Mouse (Mus musculus): ENCODE measurements around the gene Enpp3. TPM values are rescaled to one million over a fixed set of nuclear protein-coding genes. Genes with fewer than 3 reads are reported as not detected.
"Not testable (repeated sequence)": the region's sequence is repeated elsewhere in the genome, so short reads cannot be mapped to it uniquely, and the experiment has no call there.

Enpp3 gene
- polyA plus RNA-seq, 1 experiment from 2014 or later: 152 TPM

DNA sequence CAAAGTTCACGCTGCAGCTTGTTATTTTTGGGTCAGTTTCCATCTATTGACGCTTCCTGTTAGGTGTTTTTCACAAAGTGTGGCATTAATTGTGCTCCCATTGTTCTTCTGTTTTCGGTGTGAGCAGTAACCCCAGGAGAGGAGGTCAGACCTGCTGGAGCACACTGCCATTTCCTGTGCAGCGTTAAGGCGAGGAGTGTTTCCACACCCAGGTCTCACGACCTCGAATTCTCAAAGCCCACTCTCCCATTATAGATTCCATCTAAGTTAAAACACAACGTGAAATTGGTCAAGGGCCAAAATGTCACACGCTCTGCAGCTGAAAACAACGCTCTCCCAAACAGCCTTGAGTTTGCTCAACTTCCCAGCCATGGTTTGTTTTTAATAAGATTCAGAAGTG lies 32.0 kb downstream of the Enpp3 start:
- H3K27ac ChIP-seq (ENCODE audit: low read depth, low read length): no peak overlapping the region; the same call in 1 of the 2 replicates
- no peak overlapping the region for H3K4me2 ChIP-seq (replicated peaks; ENCODE audit: low read depth)
- no peak for ATAC-seq

DNA sequence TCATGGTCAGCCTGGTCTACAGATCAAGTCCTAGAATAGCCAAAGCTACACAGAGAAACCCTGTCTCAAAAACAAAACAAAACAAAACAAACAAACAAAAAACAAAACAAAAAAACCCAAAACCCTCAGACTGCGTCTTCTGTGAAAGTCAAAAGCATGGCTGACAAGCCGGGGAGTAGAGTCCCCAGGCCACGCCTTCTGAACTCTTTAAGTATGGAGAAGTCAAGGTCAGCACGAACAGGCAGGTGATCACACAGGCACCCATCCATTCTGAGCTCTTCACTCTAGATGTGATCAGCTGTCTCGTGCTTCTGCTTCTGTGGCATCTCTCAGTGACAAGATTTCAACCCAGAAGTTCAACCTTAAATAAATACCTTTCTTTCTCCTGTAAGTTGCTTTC lies 35.9 kb downstream of the Enpp3 start:
- ATAC-seq: no peak
- H3K4me2 ChIP-seq (replicated peaks; ENCODE audit: low read depth): no peak overlapping the region
- H3K9ac ChIP-seq (ENCODE audit: low read depth, low read length): no peak overlapping the region
- H3K9me3 ChIP-seq (ENCODE audit: control insufficient read depth): no peaks in the 10 kb centered on the region
- TF ChIP-seq CTCF (IDR thresholded peaks at IDR 0.05; ENCODE audit: low read depth): no peak
- 82% methylated on average over 5 of the region's 5 CpGs for WGBS
- H3K4me3 ChIP-seq (ENCODE audit: low read depth, low read length): no peak overlapping the region
- no peak overlapping the region for H3K27ac ChIP-seq (ENCODE audit: low read depth, low read length)
- H3K36me3 ChIP-seq (ENCODE audit: control insufficient read depth, insufficient read depth): 0 out of 2 replicates have a peak, but pooled peaks cover 18% of the 10 kb centered on the region
- no peaks in the 10 kb centered on the region for H3K27me3 ChIP-seq (replicated peaks; ENCODE audit: control insufficient read depth, insufficient read depth, low read length)
- H3K4me1 ChIP-seq (replicated peaks; ENCODE audit: control insufficient read depth, insufficient read depth, low read length): no peaks in the 10 kb centered on the region

More for the DNA sequence above, 32.0 kb downstream of the Enpp3 start:
- 66% methylated on average over 10 of the region's 10 CpGs for WGBS
- TF ChIP-seq CTCF (IDR thresholded peaks at IDR 0.05; ENCODE audit: low read depth): no peak
- Histone ChIP-seq H3K27me3 (replicated peaks; ENCODE audit: control insufficient read depth, insufficient read depth, low read length) (no peaks in the 10 kb centered on the region), H3K36me3 (ENCODE audit: control insufficient read depth, insufficient read depth) (peaks cover 8% of the 10 kb centered on the region; the same call in 1 of the 2 replicates), H3K9me3 (ENCODE audit: control insufficient read depth) (no peaks in the 10 kb centered on the region), H3K9ac (ENCODE audit: low read depth, low read length) (no peak overlapping the region), H3K4me3 (ENCODE audit: low read depth, low read length) (no peak overlapping the region), H3K4me1 (replicated peaks; ENCODE audit: control insufficient read depth, insufficient read depth, low read length) (no peaks in the 10 kb centered on the region)

DNA sequence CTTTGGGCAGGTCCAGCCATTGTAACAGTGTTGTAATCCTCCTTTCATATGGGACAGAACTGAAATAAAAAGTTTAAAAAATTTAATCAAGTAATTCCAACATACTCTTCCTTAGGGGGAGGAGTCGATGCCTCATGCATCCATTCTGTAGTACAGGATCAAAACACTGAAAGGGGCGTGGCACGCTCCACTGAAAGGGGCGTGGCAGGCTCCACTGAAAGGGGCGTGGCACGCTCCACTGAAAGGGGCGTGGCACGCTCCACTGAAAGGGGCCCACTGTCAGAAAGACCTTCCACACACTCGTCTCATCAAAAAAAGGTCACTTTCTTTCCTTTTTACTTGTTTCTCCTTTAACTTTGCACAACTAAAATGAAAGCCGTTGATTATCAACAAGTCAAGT lies 36.7 kb downstream of the Enpp3 start:
- Histone ChIP-seq H3K9ac (ENCODE audit: low read depth, low read length) (no peak overlapping the region), H3K4me3 (ENCODE audit: low read depth, low read length) (no peak overlapping the region), H3K36me3 (ENCODE audit: control insufficient read depth, insufficient read depth) (peaks cover 18% of the 10 kb centered on the region; the same call in 1 of the 2 replicates), H3K9me3 (ENCODE audit: control insufficient read depth) (no peaks in the 10 kb centered on the region), H3K27ac (ENCODE audit: low read depth, low read length) (no peak overlapping the region), H3K4me1 (replicated peaks; ENCODE audit: control insufficient read depth, insufficient read depth, low read length) (no peaks in the 10 kb centered on the region), H3K4me2 (replicated peaks; ENCODE audit: low read depth) (no peak overlapping the region), H3K27me3 (replicated peaks; ENCODE audit: control insufficient read depth, insufficient read depth, low read length) (no peaks in the 10 kb centered on the region)
- no peak for TF ChIP-seq CTCF (IDR thresholded peaks at IDR 0.05; ENCODE audit: low read depth)
- ATAC-seq: no peak
- WGBS: 83% methylated on average over 10 of the region's 10 CpGs

DNA sequence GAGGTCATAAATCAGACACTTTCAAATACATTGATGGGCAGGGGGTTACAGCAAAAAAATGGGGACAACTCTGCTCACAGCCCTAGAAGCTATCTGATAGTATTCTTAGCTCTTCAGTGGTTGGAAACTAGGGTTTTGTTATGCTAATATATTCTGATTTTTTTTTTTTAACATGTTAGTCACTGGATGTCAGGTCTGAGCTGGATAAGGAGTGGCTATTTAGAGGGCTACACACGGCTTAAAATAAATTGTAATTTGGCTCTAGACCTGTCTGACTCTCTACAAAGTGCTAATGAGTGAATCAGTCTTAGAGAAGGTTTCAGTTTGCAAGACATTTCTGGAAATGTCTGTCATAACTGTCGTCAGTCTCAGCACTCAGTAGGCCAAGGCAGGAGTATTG lies 37.5 kb downstream of the Enpp3 start:
- Histone ChIP-seq H3K9ac (ENCODE audit: low read depth, low read length) (no peak overlapping the region), H3K4me3 (ENCODE audit: low read depth, low read length) (no peak overlapping the region), H3K27me3 (replicated peaks; ENCODE audit: control insufficient read depth, insufficient read depth, low read length) (no peaks in the 10 kb centered on the region), H3K36me3 (ENCODE audit: control insufficient read depth, insufficient read depth) (peaks cover 18% of the 10 kb centered on the region; the same call in 1 of the 2 replicates), H3K4me2 (replicated peaks; ENCODE audit: low read depth) (no peak overlapping the region), H3K4me1 (replicated peaks; ENCODE audit: control insufficient read depth, insufficient read depth, low read length) (no peaks in the 10 kb centered on the region), H3K9me3 (ENCODE audit: control insufficient read depth) (no peaks in the 10 kb centered on the region), H3K27ac (ENCODE audit: low read depth, low read length) (no peak overlapping the region)
- WGBS: 67% methylated on average over 2 of the region's 2 CpGs
- no peak for TF ChIP-seq CTCF (IDR thresholded peaks at IDR 0.05; ENCODE audit: low read depth)
- no peak for ATAC-seq

DNA sequence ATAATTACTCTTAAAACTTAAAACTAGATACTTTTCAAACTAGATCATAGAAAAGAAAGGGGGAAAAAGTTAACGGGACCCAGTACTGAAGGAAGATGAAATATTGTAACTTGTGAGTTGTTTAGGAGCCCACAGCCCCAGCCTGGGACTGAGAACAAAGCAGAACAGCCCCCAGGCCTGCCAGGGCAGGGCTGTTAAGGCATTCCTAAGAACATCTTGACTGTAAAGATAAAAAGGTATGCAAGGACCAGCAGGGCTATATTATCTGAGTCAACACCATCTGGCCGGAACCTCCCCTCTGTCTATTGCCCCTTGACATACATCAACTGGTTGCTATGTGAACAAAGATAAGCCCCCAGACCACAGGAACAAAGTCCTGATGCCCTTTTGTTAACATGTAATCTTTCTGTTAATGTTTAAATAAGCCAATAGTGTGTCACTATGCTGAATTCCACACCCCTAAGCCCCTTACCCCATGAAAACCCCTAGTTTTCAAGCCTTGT lies 39.8 kb downstream of the Enpp3 start:
- not testable (repeated sequence) for H3K4me2 ChIP-seq (replicated peaks; ENCODE audit: low read depth); H3K4me1 ChIP-seq (replicated peaks; ENCODE audit: control insufficient read depth, insufficient read depth, low read length); H3K27me3 ChIP-seq (replicated peaks; ENCODE audit: control insufficient read depth, insufficient read depth, low read length); H3K27ac ChIP-seq (ENCODE audit: low read depth, low read length); H3K9me3 ChIP-seq (ENCODE audit: control insufficient read depth); H3K9ac ChIP-seq (ENCODE audit: low read depth, low read length); ATAC-seq; H3K4me3 ChIP-seq (ENCODE audit: low read depth, low read length)
- 73% methylated on average over 2 of the region's 2 CpGs for WGBS
- peaks cover 18% of the 10 kb centered on the region; the same call in 1 of the 2 replicates for H3K36me3 ChIP-seq (ENCODE audit: control insufficient read depth, insufficient read depth)

DNA sequence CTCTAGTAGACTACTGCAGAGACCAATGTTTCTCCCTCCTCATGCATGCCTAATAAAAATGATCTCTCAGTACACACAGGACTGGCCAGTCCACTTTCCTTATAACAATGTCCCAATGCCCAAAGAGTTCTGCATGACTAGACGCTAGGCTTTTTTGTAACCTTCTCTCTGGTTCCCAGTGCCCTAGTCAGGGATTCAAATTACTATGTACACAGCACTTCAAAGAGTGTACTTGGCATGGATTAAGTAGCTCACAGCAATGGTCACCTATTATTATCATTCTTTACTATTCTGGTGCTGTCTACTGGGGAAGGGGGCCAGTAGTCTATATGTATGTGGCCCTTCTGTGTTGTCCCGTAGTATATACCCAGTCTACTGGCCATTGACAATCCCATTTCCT lies 40.8 kb downstream of the Enpp3 start:
- no peak overlapping the region for H3K4me2 ChIP-seq (replicated peaks; ENCODE audit: low read depth)
- no peaks in the 10 kb centered on the region for H3K9me3 ChIP-seq (ENCODE audit: control insufficient read depth)

DNA sequence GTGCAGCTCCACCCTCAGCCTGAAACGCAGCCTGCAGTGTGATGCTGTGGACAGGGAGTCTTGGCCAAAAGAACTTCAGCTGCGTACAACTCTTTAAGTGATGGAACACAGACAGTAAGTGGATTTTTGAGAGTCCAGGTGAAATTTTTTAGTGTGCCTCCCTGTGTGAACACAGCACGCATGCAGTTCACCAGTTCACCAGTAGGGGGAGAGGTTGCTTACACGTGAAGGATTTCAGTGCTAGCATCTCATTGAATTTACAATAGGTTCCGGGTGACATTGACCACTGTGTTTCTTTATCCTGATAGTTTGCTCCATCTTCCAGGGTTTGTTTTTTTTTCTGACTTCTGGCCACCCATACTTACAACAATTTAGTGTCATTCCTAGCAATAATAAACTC lies 45.4 kb downstream of the Enpp3 start:
- peak; percentile 88 for TF ChIP-seq CTCF (IDR thresholded peaks at IDR 0.05; ENCODE audit: low read depth)
- Histone ChIP-seq H3K9me3 (ENCODE audit: control insufficient read depth) (no peaks in the 10 kb centered on the region), H3K4me3 (ENCODE audit: low read depth, low read length) (no peak overlapping the region), H3K27me3 (replicated peaks; ENCODE audit: control insufficient read depth, insufficient read depth, low read length) (no peaks in the 10 kb centered on the region), H3K4me2 (replicated peaks; ENCODE audit: low read depth) (no peak overlapping the region), H3K27ac (ENCODE audit: low read depth, low read length) (no peak overlapping the region), H3K9ac (ENCODE audit: low read depth, low read length) (no peak overlapping the region), H3K36me3 (ENCODE audit: control insufficient read depth, insufficient read depth) (peaks cover 14% of the 10 kb centered on the region; the same call in 1 of the 2 replicates), H3K4me1 (replicated peaks; ENCODE audit: control insufficient read depth, insufficient read depth, low read length) (no peaks in the 10 kb centered on the region)
- ATAC-seq: no peak
- WGBS: 57% methylated on average over 5 of the region's 5 CpGs

More for the DNA sequence above, 40.8 kb downstream of the Enpp3 start:
- H3K36me3 ChIP-seq (ENCODE audit: control insufficient read depth, insufficient read depth): peaks cover 13% of the 10 kb centered on the region; the same call in 1 of the 2 replicates
- ATAC-seq: no peak
- H3K27me3 ChIP-seq (replicated peaks; ENCODE audit: control insufficient read depth, insufficient read depth, low read length): no peaks in the 10 kb centered on the region
- WGBS: 81% methylated on average over 2 of the region's 2 CpGs
- no peak overlapping the region for H3K4me3 ChIP-seq (ENCODE audit: low read depth, low read length)
- H3K9ac ChIP-seq (ENCODE audit: low read depth, low read length): no peak overlapping the region
- no peak overlapping the region for H3K27ac ChIP-seq (ENCODE audit: low read depth, low read length)
- no peaks in the 10 kb centered on the region for H3K4me1 ChIP-seq (replicated peaks; ENCODE audit: control insufficient read depth, insufficient read depth, low read length)
- no peak for TF ChIP-seq CTCF (IDR thresholded peaks at IDR 0.05; ENCODE audit: low read depth)

All from intestine, postnatal 0 days (tissue).